Mouse (Mus musculus) neural tube, embryonic 11.5 days (tissue): ENCODE results near the gene Gabrr2. TPM values are rescaled to one million over a fixed set of nuclear protein-coding genes. Genes with fewer than 3 reads are reported as not detected.

Experiments used
- ATAC-seq: fragments of 200-750 bp; cut with Nextera tagmentation; 2 replicates; pipeline ENCODE4 v1.8.0; 2017; ENCODE audit warnings: moderate number of reproducible peaks, mild to moderate bottlenecking, moderate TSS enrichment, moderate library complexity; ENCODE audit not compliant: insufficient read depth, low FRiP score, low TSS enrichment
- DNase-seq: peaks from one replicate; pipeline ENCODE4 v3.0.0-alpha.2; 2015; ENCODE audit warnings: low spot score
- H3K27ac ChIP-seq: fragments of 300-500 bp; sonication (generic); 2 replicates; pipeline ENCODE4 v1.5.1; 2014; ENCODE audit warnings: low read depth, mild to moderate bottlenecking, low read length
- H3K27me3 ChIP-seq: fragments of 300-500 bp; sonication (generic); 2 replicates; pipeline ENCODE4 v1.6.1; 2014; ENCODE audit warnings: mild to moderate bottlenecking, low read length, mixed read lengths; ENCODE audit not compliant: control insufficient read depth, insufficient read depth
- H3K36me3 ChIP-seq: fragments of 300-500 bp; sonication (generic); 2 replicates; pipeline ENCODE4 v1.6.1; 2014; ENCODE audit warnings: mild to moderate bottlenecking, low read length, moderate library complexity, mixed read lengths; ENCODE audit not compliant: control insufficient read depth, insufficient read depth
- H3K4me1 ChIP-seq: fragments of 300-500 bp; sonication (generic); 2 replicates; pipeline ENCODE4 v1.6.1; 2014; ENCODE audit warnings: low read length, mixed read lengths; ENCODE audit not compliant: control insufficient read depth, insufficient read depth
- H3K4me2 ChIP-seq: fragments of 300-500 bp; sonication (generic); 2 replicates; pipeline ENCODE4 v1.6.1; 2014; ENCODE audit warnings: low read depth, mild to moderate bottlenecking, moderate library complexity
- H3K4me3 ChIP-seq: fragments of 300-500 bp; sonication (generic); 2 replicates; pipeline ENCODE4 v1.5.1; 2014; ENCODE audit warnings: low read depth, low read length
- H3K9ac ChIP-seq: fragments of 300-500 bp; sonication (generic); 2 replicates; pipeline ENCODE4 v1.6.1; 2014; ENCODE audit warnings: mild to moderate bottlenecking, low read length
- H3K9me3 ChIP-seq: fragments of 300-500 bp; sonication (generic); 2 replicates; pipeline ENCODE4 v1.6.1; 2016; ENCODE audit warnings: low read length; ENCODE audit not compliant: control insufficient read depth
- WGBS: fragments of 180-500 bp; shearing (Covaris S2); extraction: QIAGEN DNeasy Blood & Tissue Kit; methylation state at CpG from one replicate; pipeline ENCODE4 v1.1.7; 2014; 5-methylcytosine and 5-hydroxymethylcytosine counted together
- polyA plus RNA-seq: library from polyadenylated mRNA; unstranded; fragments of >200 nt; fragmentation: Nextera tagmentation; extraction: Ambion mirVana; gene quantifications from 2 replicates; pipeline ENCODE4 v1.2.1, GENCODE M21; 2014

Gene Gabrr2
- polyA plus RNA-seq, 1 experiment from 2014 or later, result not detected

- H3K4me2 ChIP-seq, result no peak overlapping the region
- DNase-seq (no peak), ATAC-seq (no peak)
- no peak overlapping the region for H3K9ac ChIP-seq
- H3K36me3 ChIP-seq, result no peaks in the 10 kb centered on the region
- no peaks in the 10 kb centered on the region for H3K4me1 ChIP-seq
- H3K27ac ChIP-seq, result no peak overlapping the region
- H3K27me3 ChIP-seq, result no peaks in the 10 kb centered on the region
- H3K9me3 ChIP-seq, result no peaks in the 10 kb centered on the region
- 74% methylated on average over 14 of the region's 14 CpGs for WGBS
- no peak overlapping the region for H3K4me3 ChIP-seq
Measured at GRCm38 (mm10) chr4:33066223-33066960, 3.6 kb downstream of the Gabrr2 start.

GRCm38 (mm10) chr4:33067331-33067730 lies 4.5 kb downstream of the Gabrr2 start:
- Histone ChIP-seq H3K9ac (no peak overlapping the region), H3K4me1 (no peaks in the 10 kb centered on the region), H3K4me3 (no peak overlapping the region), H3K36me3 (no peaks in the 10 kb centered on the region), H3K4me2 (no peak overlapping the region), H3K9me3 (no peaks in the 10 kb centered on the region), H3K27ac (no peak overlapping the region), H3K27me3 (no peaks in the 10 kb centered on the region)
- 88% methylated on average over 3 of the region's 3 CpGs for WGBS
- no peak for DNase-seq
- ATAC-seq, result no peak

DNA sequence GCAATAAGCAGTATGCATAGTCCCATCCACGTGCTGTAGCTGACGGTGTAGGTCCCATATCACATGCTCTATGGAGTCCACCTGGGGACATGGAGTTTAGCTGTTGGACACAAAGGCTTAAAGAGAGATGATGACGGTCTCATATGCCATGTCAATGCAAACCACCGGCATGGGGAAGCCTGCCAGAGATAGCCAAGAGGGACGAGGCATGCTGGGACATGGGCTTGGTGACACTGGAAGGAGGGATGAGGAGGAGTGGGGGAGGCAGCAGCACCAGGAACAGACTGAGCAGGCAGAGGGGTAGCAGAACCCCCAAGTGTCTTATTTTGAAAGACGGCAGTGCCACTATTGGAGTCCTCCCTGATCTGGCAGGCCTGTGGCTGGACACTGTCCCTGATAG lies 5.0 kb downstream of the Gabrr2 start:
- Histone ChIP-seq H3K4me1 (no peaks in the 10 kb centered on the region), H3K4me2 (no peak overlapping the region), H3K27ac (no peak overlapping the region), H3K9ac (no peak overlapping the region), H3K27me3 (no peaks in the 10 kb centered on the region), H3K4me3 (no peak overlapping the region), H3K36me3 (no peaks in the 10 kb centered on the region), H3K9me3 (no peaks in the 10 kb centered on the region)
- ATAC-seq, result no peak
- DNase-seq, result no peak
- 93% methylated on average over 6 of the region's 6 CpGs for WGBS

DNA sequence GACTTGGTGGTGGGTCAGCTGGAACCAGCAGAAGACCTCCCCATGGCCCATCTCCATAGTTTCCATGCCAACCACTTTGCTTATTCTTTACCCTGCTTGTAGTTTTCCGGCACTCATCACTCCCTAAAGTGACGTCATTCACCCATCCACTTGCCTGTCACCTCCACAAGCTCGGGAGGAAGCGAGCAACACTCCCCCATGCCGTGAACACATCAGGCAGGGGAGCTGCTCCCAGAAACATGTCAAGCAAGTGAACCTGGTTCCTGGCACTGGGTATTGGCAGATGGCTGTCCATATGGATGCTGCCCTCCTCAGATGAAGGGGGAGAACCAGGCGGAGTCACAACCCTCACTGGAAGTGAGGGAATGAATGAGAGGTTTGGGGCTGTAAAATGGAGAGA lies 6.1 kb downstream of the Gabrr2 start:
- H3K9ac ChIP-seq, result no peak overlapping the region
- no peaks in the 10 kb centered on the region for H3K9me3 ChIP-seq
- H3K4me1 ChIP-seq, result no peaks in the 10 kb centered on the region
- no peaks in the 10 kb centered on the region for H3K36me3 ChIP-seq
- no peak overlapping the region for H3K4me2 ChIP-seq
- H3K27ac ChIP-seq, result no peak overlapping the region
- ATAC-seq, result no peak
- H3K27me3 ChIP-seq, result no peaks in the 10 kb centered on the region
- 78% methylated on average over 6 of the region's 6 CpGs for WGBS
- no peak for DNase-seq
- H3K4me3 ChIP-seq, result no peak overlapping the region

DNA sequence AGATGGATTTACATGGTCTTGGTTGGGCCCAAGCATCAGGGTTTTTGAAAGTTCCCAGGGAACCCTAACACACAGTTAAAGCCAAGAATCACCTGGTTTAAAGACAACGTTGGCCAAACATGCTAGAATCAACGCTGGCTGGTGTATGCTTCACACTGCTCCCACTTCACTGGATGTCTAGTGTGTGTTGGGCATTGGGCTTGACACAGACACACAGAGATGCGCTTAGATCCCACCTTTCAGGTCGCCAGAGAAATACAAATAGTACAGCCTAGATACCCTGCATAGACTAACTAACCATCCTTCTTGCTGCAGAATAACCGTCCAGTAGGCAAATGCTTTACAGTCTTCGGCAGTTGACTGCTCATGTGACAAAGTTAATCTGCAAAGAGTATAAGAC lies 7.5 kb downstream of the Gabrr2 start:
- DNase-seq (no peak), ATAC-seq (no peak)
- no peak overlapping the region for H3K4me3 ChIP-seq
- no peak overlapping the region for H3K4me2 ChIP-seq
- no peaks in the 10 kb centered on the region for H3K9me3 ChIP-seq
- no peak overlapping the region for H3K27ac ChIP-seq
- no peaks in the 10 kb centered on the region for H3K4me1 ChIP-seq
- H3K36me3 ChIP-seq, result no peaks in the 10 kb centered on the region
- no peaks in the 10 kb centered on the region for H3K27me3 ChIP-seq
- WGBS, result 89% methylated on average over 6 of the region's 6 CpGs
- no peak overlapping the region for H3K9ac ChIP-seq

DNA sequence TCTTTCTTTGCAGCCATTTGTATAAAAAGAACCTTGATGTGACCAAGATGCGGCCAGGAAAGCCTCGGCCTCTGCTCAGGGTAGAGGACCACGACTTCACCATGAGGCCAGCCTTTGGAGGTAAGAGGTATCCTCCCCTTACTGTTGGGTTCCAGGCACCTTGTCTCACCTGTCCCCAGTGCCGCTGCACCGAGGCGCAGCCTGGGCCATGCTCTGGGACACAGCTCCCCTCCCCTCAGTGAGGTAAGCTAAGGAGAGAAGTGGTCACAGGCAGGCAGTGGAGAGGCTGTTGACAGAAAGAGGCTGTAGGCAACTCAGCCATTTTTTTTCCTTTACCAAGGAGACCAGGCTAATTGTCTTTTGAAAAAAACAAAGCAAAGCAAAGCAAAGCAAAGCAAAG lies 8.5 kb downstream of the Gabrr2 start:
- H3K4me3 ChIP-seq, result no peak overlapping the region
- H3K4me2 ChIP-seq, result no peak overlapping the region
- no peak overlapping the region for H3K27ac ChIP-seq
- DNase-seq, result no peak
- no peaks in the 10 kb centered on the region for H3K27me3 ChIP-seq
- no peak overlapping the region for H3K9ac ChIP-seq
- no peaks in the 10 kb centered on the region for H3K9me3 ChIP-seq
- 87% methylated on average over 6 of the region's 6 CpGs for WGBS
- no peaks in the 10 kb centered on the region for H3K36me3 ChIP-seq
- no peaks in the 10 kb centered on the region for H3K4me1 ChIP-seq
- ATAC-seq, result no peak

- H3K4me3 ChIP-seq, result no peak overlapping the region
- no peaks in the 10 kb centered on the region for H3K36me3 ChIP-seq
- ATAC-seq (no peak), DNase-seq (no peak)
- 59% methylated on average over 11 of the region's 11 CpGs for WGBS
- H3K27me3 ChIP-seq, result no peaks in the 10 kb centered on the region
- no peak overlapping the region for H3K4me2 ChIP-seq
- H3K27ac ChIP-seq, result no peak overlapping the region
- no peak overlapping the region for H3K9ac ChIP-seq
- no peaks in the 10 kb centered on the region for H3K4me1 ChIP-seq
- H3K9me3 ChIP-seq, result no peaks in the 10 kb centered on the region
Measured at GRCm38 (mm10) chr4:33072526-33073161, 9.8 kb downstream of the Gabrr2 start.

DNA sequence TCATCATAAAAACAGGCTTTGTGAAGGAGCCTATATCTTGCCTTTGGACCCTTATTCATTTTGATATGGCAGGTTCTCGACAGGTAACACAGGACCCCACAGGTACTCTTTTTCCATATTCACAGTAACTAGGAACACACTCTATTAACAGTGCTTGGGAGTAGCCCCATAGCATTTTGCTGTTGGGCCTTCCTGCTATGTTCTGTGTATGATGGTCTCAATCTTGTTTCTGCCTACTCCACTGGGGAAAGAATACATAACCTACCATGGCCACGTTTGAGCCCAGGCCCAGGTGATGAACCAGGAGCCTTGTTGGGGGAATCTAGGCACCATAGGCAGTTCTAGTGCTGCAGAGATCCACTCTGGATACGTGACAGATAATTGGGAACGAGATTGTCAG lies 11.6 kb downstream of the Gabrr2 start:
- Histone ChIP-seq H3K9ac (no peak overlapping the region), H3K9me3 (no peaks in the 10 kb centered on the region), H3K4me3 (no peak overlapping the region), H3K36me3 (no peaks in the 10 kb centered on the region), H3K4me1 (no peaks in the 10 kb centered on the region), H3K27ac (no peak overlapping the region), H3K4me2 (no peak overlapping the region), H3K27me3 (no peaks in the 10 kb centered on the region)
- no peak for ATAC-seq
- 82% methylated on average over 4 of the region's 4 CpGs for WGBS
- no peak for DNase-seq

GRCm38 (mm10) chr4:33074851-33075250 lies 12.1 kb downstream of the Gabrr2 start:
- DNase-seq (no peak), ATAC-seq (no peak)
- 84% methylated on average over 5 of the region's 5 CpGs for WGBS
- H3K4me1 ChIP-seq, result no peaks in the 10 kb centered on the region
- no peak overlapping the region for H3K9ac ChIP-seq
- H3K4me3 ChIP-seq, result no peak overlapping the region
- no peak overlapping the region for H3K4me2 ChIP-seq
- no peaks in the 10 kb centered on the region for H3K36me3 ChIP-seq
- no peak overlapping the region for H3K27ac ChIP-seq
- H3K27me3 ChIP-seq, result no peaks in the 10 kb centered on the region
- H3K9me3 ChIP-seq, result no peaks in the 10 kb centered on the region
